Mouse (Mus musculus): Measurements from ENCODE around the gene Sfmbt2. TPM values are rescaled to one million over a fixed set of nuclear protein-coding genes. Genes with fewer than 3 reads are reported as not detected.

Gene Sfmbt2
- polyA plus RNA-seq, 1 experiment from 2014 or later = 0.39 TPM

DNA sequence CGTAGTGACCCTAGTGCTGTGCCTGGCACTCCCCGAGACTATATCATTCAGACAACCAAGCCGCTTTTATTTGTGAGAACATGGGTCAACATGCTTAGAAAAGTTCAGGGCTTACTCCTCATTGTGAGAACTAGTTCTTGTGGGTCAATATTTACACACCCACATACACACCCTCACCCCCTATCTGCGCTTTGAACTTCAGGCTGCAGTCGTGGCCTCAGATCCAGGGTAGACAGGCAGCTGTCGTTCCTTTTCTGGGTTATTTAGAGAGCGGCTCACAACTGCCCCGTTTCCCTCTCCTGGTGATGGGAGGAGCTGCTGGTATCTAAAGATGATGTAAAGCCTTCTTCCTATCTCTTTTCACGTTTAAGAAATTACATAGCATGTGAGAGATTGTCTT, 27.5 kb downstream of the Sfmbt2 start:
- H3K4me3 ChIP-seq (ENCODE audit: low read depth, low read length) = no peak overlapping the region
- no peaks in the 10 kb centered on the region for H3K36me3 ChIP-seq (replicated peaks; ENCODE audit: insufficient read depth, low read length)
- H3K27ac ChIP-seq (ENCODE audit: low read depth) = no peak overlapping the region
- TF ChIP-seq EP300 (IDR thresholded peaks at IDR 0.05; ENCODE audit: low read depth) = no peak
- no peak for TF ChIP-seq CTCF (IDR thresholded peaks at IDR 0.05; ENCODE audit: low read depth)
- H3K4me2 ChIP-seq (ENCODE audit: low read depth, low read length) = no peak overlapping the region
- no peaks in the 10 kb centered on the region for H3K27me3 ChIP-seq (ENCODE audit: insufficient read depth, low read length)
- ATAC-seq = no peak
- 52% methylated on average over 9 of the region's 9 CpGs for WGBS (ENCODE audit: insufficient replicate concordance)
- no peaks in the 10 kb centered on the region for H3K4me1 ChIP-seq (ENCODE audit: insufficient read depth)
- DNase-seq = no peak
- no peaks in the 10 kb centered on the region for H3K9me3 ChIP-seq (ENCODE audit: low read length)
- H3K9ac ChIP-seq (replicated peaks) = no peak overlapping the region

DNA sequence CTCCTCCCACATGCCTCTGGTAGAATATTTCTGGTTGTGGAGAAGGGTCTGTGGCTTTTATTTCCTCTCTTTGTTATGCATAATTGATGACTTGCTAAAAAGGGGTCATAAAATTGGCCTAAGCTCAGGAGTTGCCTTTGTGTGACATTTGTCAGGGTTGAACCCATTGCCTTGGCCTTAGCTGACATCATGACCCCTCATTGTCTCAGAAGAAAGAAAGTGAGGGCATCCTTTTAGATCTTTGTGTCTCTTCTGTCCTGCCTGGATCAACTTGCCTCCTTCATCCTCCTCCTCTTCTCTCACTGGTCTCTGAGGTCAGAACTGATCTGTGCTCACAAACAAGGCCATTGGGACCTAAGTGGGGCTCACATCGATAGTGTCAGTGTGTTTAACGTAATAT, 35.8 kb downstream of the Sfmbt2 start:
- no peaks in the 10 kb centered on the region for H3K9me3 ChIP-seq (ENCODE audit: low read length)
- DNase-seq = no peak
- 81% methylated on average over 2 of the region's 2 CpGs for WGBS (ENCODE audit: insufficient replicate concordance)
- no peak overlapping the region for H3K4me3 ChIP-seq (ENCODE audit: low read depth, low read length)
- H3K4me2 ChIP-seq (ENCODE audit: low read depth, low read length) = no peak overlapping the region
- no peak overlapping the region for H3K27ac ChIP-seq (ENCODE audit: low read depth)
- ATAC-seq = no peak
- no peaks in the 10 kb centered on the region for H3K4me1 ChIP-seq (ENCODE audit: insufficient read depth)
- H3K9ac ChIP-seq (replicated peaks) = no peak overlapping the region
- H3K27me3 ChIP-seq (ENCODE audit: insufficient read depth, low read length) = no peaks in the 10 kb centered on the region
- no peak for TF ChIP-seq EP300 (IDR thresholded peaks at IDR 0.05; ENCODE audit: low read depth)
- no peak for TF ChIP-seq CTCF (IDR thresholded peaks at IDR 0.05; ENCODE audit: low read depth)
- H3K36me3 ChIP-seq (replicated peaks; ENCODE audit: insufficient read depth, low read length) = no peaks in the 10 kb centered on the region

DNA sequence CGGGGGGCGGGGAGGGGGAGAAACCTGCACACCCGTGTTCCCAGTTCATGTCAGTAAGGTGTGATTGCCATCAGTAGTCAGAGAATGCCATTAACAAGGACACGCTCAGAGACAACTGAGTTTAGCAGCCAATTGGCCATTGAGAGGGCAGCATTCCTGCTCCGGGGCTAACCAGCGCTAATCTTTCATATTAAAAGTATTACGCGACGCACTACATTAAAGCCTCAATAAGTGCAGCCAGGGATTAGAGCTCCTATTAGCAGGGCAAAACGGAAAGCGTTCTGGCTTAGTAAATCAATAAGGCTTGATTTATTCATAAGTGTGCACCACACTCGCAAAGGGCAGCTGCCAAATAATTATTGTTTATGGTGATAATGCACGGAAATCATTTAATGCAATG, 39.1 kb downstream of the Sfmbt2 start:
- TF ChIP-seq EP300 (IDR thresholded peaks at IDR 0.05; ENCODE audit: low read depth) (no peak), CTCF (IDR thresholded peaks at IDR 0.05; ENCODE audit: low read depth) (no peak)
- ATAC-seq = no peak
- no peak for DNase-seq
- Histone ChIP-seq H3K27ac (ENCODE audit: low read depth) (no peak overlapping the region), H3K9ac (replicated peaks) (no peak overlapping the region), H3K27me3 (ENCODE audit: insufficient read depth, low read length) (no peaks in the 10 kb centered on the region), H3K4me1 (ENCODE audit: insufficient read depth) (no peaks in the 10 kb centered on the region), H3K4me3 (ENCODE audit: low read depth, low read length) (no peak overlapping the region), H3K4me2 (ENCODE audit: low read depth, low read length) (no peak overlapping the region), H3K36me3 (replicated peaks; ENCODE audit: insufficient read depth, low read length) (no peaks in the 10 kb centered on the region), H3K9me3 (ENCODE audit: low read length) (no peaks in the 10 kb centered on the region)
- WGBS (ENCODE audit: insufficient replicate concordance) = 90% methylated on average over 13 of the region's 13 CpGs

DNA sequence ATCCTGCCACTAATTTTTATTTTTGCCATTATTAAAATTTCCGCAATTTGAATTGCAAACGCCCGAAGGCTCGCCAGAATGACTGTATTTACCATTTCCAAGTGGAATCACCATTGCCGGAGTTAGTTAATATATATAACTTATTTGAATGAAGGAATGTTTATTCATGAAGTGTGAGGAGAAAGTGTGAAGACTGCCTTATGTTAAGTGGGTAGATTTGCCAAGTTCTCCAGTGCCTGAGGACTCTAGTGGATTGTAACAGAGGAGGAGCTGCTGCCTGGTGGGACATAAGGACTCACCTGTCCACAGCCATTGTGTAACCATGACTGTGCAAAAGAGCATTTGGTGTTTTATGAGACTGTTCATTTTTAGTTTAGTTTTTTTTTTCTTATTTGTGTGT, 39.8 kb downstream of the Sfmbt2 start:
- ATAC-seq (no peak), DNase-seq (no peak)
- H3K27ac ChIP-seq (ENCODE audit: low read depth) = no peak overlapping the region
- no peaks in the 10 kb centered on the region for H3K9me3 ChIP-seq (ENCODE audit: low read length)
- WGBS (ENCODE audit: insufficient replicate concordance) = 80% methylated on average over 5 of the region's 5 CpGs
- H3K4me1 ChIP-seq (ENCODE audit: insufficient read depth) = no peaks in the 10 kb centered on the region
- TF ChIP-seq EP300 (IDR thresholded peaks at IDR 0.05; ENCODE audit: low read depth) = no peak
- TF ChIP-seq CTCF (IDR thresholded peaks at IDR 0.05; ENCODE audit: low read depth) = no peak
- H3K27me3 ChIP-seq (ENCODE audit: insufficient read depth, low read length) = no peaks in the 10 kb centered on the region
- no peaks in the 10 kb centered on the region for H3K36me3 ChIP-seq (replicated peaks; ENCODE audit: insufficient read depth, low read length)
- H3K4me3 ChIP-seq (ENCODE audit: low read depth, low read length) = no peak overlapping the region
- H3K4me2 ChIP-seq (ENCODE audit: low read depth, low read length) = no peak overlapping the region
- no peak overlapping the region for H3K9ac ChIP-seq (replicated peaks)

DNA sequence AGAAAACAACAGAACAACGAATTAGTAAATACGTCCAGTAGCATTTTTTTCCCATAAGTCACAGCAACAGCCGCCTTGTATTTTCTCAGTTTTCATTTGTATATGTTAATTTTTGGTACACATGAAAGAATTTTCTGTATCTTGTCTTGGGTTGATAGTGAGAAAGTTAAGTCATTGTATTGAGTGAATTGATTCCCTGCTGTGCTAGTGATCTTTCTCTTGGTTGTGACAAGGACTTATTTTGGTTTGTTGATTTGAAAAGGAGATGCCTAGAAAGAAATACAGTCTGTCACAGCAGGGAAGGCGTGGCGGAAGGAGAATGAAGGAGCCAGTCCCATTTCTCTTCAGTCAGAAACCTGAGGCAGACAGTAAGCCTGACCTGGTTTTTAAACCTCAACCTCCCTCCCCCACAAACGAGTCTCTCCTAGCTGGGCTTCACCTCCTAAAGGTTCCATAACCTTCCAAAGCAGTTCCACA, 50.7 kb downstream of the Sfmbt2 start:
- no peak overlapping the region for H3K9ac ChIP-seq (replicated peaks)
- WGBS (ENCODE audit: insufficient replicate concordance) = 75% methylated on average over 6 of the region's 6 CpGs
- no peak for TF ChIP-seq EP300 (IDR thresholded peaks at IDR 0.05; ENCODE audit: low read depth)
- H3K4me3 ChIP-seq (ENCODE audit: low read depth, low read length) = no peak overlapping the region
- no peaks in the 10 kb centered on the region for H3K4me1 ChIP-seq (ENCODE audit: insufficient read depth)
- no peaks in the 10 kb centered on the region for H3K27me3 ChIP-seq (ENCODE audit: insufficient read depth, low read length)
- DNase-seq = no peak
- no peak for ATAC-seq
- no peaks in the 10 kb centered on the region for H3K9me3 ChIP-seq (ENCODE audit: low read length)
- H3K4me2 ChIP-seq (ENCODE audit: low read depth, low read length) = no peak overlapping the region
- H3K36me3 ChIP-seq (replicated peaks; ENCODE audit: insufficient read depth, low read length) = no peaks in the 10 kb centered on the region
- no peak overlapping the region for H3K27ac ChIP-seq (ENCODE audit: low read depth)

DNA sequence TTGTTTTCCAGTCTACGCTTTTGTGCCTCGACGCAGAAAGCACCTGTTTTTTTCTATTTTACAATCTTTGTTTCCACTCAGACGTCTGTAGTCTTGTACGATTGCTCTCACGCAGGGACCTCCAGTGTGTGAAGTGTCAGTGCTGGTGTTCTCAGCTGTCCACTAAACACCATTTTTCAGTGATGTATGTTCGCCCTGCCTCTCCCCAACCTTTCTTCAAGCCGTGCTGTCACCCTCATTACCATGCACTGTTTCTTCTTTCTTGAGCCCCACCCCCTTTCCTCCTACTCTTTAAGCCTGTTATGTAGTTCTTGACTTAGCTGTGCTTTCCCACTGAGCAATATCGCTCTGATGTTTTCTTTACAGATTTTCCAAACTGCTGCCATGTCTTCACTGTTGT, 67.0 kb downstream of the Sfmbt2 start:
- no peak for TF ChIP-seq CTCF (IDR thresholded peaks at IDR 0.05; ENCODE audit: low read depth)
- TF ChIP-seq EP300 (IDR thresholded peaks at IDR 0.05; ENCODE audit: low read depth) = no peak
- no peak for ATAC-seq

DNA sequence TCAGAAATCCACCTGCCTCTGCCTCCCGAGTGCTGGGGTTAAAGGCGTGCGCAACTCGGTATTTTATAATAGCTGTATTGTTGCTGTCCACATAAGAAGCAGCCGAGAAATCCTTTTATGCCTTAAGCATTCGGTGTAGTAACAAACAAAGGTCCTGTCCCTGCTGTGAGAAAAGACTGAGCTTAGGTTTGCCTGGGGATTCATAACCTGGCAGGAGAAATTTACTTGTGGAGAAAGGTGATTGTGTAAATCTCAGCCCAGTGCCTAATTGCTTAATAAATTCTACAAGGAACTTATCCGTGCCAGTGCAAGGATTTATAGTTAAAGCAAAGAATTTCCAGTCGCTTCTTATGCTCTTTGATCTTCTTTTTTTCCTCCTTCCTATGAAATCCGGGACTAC, 71.5 kb downstream of the Sfmbt2 start:
- 81% methylated on average over 9 of the region's 9 CpGs for WGBS (ENCODE audit: insufficient replicate concordance)
- no peak overlapping the region for H3K9ac ChIP-seq (replicated peaks)
- no peaks in the 10 kb centered on the region for H3K4me1 ChIP-seq (ENCODE audit: insufficient read depth)
- H3K36me3 ChIP-seq (replicated peaks; ENCODE audit: insufficient read depth, low read length) = no peaks in the 10 kb centered on the region
- no peak for ATAC-seq
- no peak for TF ChIP-seq EP300 (IDR thresholded peaks at IDR 0.05; ENCODE audit: low read depth)
- TF ChIP-seq CTCF (IDR thresholded peaks at IDR 0.05; ENCODE audit: low read depth) = no peak
- no peak overlapping the region for H3K4me3 ChIP-seq (ENCODE audit: low read depth, low read length)
- no peak overlapping the region for H3K4me2 ChIP-seq (ENCODE audit: low read depth, low read length)
- no peak overlapping the region for H3K27ac ChIP-seq (ENCODE audit: low read depth)
- no peaks in the 10 kb centered on the region for H3K27me3 ChIP-seq (ENCODE audit: insufficient read depth, low read length)
- no peaks in the 10 kb centered on the region for H3K9me3 ChIP-seq (ENCODE audit: low read length)
- no peak for DNase-seq

More for the DNA sequence above, 67.0 kb downstream of the Sfmbt2 start:
- H3K4me1 ChIP-seq (ENCODE audit: insufficient read depth) = no peaks in the 10 kb centered on the region; the same call in 1 of the 2 replicates
- no peak overlapping the region for H3K4me3 ChIP-seq (ENCODE audit: low read depth, low read length)
- 45% methylated on average over 9 of the region's 9 CpGs for WGBS (ENCODE audit: insufficient replicate concordance)
- H3K27me3 ChIP-seq (ENCODE audit: insufficient read depth, low read length) = no peaks in the 10 kb centered on the region
- H3K36me3 ChIP-seq (replicated peaks; ENCODE audit: insufficient read depth, low read length) = no peaks in the 10 kb centered on the region
- DNase-seq = no peak
- no peak overlapping the region for H3K9ac ChIP-seq (replicated peaks)
- H3K27ac ChIP-seq (ENCODE audit: low read depth) = no peak overlapping the region
- no peak overlapping the region for H3K4me2 ChIP-seq (ENCODE audit: low read depth, low read length)
- H3K9me3 ChIP-seq (ENCODE audit: low read length) = no peaks in the 10 kb centered on the region
